Mouse (Mus musculus) lung, postnatal 0 days (tissue): ENCODE data around the gene Hils1.

Experiments
- CTCF ChIP-seq: IDR thresholded peaks from 2 replicates; pipeline ENCODE4 v1.5.1; 2016; ENCODE audit warnings: antibody characterized with exemption, mild to moderate bottlenecking
- EP300 ChIP-seq: IDR thresholded peaks from 2 replicates; pipeline ENCODE4 v1.6.1; 2016; ENCODE audit warnings: antibody characterized with exemption, mild to moderate bottlenecking, control low read depth

- TF ChIP-seq CTCF (no peak), EP300 (no peak)
Observed at GRCm38 (mm10) chr11:94952169-94952568, 15.2 kb upstream of the Hils1 start.
